Mouse (Mus musculus) spleen, adult 12 weeks (tissue): ENCODE measurements at regions not wholly inside any gene's neighbourhood (a gene's known extent, or its start where the extent isn't known, plus 50 kb on each side); places are given as distances from the start of the nearest gene placed in this dataset.

ENCODE experiments used
- DNase-seq: peaks from one replicate; pipeline ENCODE4 v3.0.0; 2022; ENCODE audit warnings: low spot score

DNA sequence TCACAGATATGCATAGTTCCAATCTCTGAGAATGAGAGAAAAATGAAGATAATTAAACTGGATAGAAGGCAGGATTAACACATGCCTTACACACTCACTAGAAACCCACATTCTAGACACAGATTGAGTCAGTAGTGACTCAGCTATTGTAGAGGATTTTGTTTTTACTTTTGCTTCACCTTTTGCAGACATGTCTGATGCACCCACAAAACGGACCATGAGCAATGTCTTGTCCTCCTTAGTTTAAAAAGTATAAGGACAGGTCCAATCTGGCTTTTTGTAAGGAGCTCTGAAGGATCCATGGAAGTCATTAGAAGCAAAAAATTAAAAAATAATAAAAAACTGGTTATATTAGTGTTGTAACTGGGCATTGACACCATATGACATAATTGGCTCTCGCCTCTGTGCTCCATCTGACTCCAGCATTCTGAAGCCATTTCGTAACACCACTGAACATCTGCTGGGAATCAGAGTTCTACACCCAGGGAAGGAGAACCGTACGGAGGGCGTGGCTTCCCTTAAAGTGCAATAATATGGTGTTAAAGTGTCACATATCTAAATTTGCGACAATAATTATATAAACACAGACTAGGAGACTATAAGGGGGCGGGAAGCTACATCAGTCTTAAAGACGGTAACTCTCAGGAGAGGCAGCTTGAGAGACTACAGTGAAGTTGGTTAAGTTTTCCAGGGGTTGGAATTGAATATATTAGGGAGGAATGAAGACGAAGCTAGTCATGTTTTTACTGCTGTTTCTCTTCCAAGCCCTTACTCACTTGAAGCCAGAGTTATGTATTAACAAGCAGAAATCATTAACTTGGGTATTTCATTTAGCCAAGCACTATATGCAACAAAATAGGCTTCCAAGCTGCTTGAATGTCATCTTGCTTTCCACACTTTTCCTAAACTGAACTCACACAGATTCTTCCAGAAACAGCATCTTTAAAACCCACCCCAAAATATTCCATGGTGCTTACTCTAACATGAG, 558.0 kb downstream of the Ebf1 start:
- no peak for DNase-seq

DNA sequence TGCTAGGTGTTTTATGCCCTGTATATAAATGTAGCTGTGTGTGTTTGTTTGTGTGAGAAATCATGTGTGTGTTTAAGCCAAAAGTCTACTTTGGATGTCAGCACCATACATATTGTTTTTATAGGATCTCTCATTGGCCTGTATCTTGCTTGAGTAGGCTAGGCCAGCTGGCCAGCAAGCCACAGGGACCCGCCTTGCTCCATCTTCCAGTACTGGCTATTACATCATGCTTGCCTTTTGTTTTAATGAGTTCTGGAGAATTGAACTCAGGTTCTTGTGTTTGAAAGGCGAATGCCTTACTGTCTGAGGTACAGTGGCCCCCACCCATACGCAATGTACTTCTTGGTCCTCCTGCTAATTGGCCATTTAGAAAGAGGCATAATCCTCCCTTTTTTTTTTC, 559.9 kb downstream of the Ebf1 start:
- no peak for DNase-seq

DNA sequence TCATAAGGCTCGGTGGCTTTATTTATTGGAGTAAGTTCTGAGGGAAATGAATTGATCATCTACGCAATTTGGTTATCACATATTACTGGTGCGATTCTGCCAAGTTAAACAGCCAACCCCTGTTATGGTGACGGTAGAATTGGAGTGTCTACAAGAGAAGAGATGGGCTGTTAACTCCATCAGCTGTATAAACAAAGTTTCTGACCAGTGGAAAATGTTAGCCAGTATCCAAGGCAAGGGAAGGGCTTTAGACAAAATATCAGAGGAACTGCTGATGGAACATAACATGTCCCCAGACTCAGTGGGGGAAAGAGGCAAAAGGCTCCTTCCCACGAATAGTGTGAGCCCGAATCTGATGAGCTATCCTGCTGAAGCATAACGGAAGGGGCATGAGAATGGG, 560.9 kb downstream of the Ebf1 start:
- DNase-seq = no peak

DNA sequence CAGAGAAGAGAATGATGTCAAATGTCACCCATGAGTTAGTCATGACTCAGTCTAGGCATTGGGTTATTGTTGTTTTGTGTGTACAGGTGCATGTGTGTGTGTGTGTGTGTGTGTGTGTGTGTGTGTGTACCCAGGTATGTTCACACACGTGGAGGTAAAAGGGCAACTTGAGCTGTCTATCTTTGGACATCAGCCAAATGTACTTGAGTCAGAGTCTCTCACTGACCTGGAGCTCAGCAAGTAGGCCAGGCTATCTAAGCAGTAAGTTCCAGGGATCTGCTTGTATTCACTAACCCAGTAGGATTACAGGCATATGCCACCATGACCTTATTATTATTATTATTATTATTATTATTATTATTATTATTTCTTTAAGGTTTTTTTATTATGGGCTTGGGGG, 561.9 kb downstream of the Ebf1 start:
- no peak for DNase-seq

DNA sequence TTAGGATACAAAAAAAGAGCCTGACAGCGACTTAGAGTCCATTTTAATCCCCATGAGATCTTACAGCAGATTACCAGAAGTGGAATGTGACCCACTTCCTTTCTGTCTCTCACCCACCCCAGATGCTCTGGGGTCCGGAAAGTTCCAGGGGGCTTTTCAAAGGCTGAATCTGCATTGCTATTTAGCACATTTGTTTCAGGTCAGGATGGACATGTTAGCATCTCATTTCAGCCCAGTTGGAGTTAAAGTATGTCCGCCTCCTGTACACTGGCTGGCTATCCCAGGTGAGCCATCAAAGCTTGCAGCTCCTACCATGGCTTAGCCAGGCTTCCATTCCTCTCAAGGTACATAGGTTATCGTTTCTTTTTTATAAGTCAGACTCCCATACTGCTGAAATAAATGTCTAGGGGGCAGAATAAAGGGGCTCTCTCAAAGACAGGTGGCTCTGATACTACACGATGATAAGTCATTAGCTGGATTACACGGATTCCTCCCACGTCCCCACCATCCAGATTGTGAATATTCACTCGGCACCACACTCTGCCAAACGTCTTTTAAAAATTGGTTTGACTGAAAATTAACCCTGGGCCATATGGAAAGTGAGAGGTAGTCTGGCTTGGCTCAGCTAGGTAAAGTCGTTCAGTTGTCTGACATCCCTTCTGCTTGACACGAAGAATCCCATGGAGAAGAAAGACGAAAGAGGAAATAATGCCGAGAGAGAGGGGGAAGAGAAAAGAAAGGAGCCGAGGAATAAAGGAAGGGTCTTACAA, 573.7 kb downstream of the Ebf1 start:
- DNase-seq = no peak

DNA sequence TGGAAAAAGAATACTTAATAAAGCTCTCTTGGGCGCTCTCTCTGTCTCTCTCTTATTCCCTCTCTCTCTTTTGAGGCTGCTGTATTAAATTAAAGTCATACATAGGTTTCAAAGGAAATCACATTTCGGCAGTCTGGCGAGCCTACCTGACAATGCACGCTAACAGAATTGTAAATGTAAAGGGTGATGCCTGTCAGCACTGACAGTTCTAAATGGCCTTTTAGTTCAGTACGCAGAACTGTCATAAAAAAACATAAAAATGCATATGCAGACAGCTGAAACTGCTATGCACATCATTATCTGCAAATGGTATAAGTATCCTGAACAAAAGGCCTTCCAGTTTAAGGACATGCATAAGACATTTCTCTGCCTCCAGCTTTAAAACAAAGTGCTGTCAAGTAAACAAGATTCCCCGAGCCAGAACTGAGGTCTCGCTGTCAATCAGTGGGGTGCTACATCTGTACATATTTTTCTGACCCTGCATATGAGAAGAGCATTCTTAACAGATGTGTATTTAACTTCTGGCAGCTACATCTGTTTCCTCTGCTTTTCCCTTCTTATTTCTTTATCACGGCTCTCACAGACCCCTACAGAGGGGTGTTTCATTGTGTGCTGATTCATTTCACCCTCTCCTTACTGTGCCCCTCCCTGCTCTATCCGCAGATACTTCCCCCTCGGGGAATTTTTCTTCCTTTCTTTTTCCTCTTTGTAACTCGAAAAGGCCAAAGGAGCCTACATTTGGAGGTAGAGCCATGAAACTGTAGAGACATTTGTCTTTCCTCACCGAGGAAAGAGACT, 574.5 kb downstream of the Ebf1 start:
- DNase-seq = no peak

DNA sequence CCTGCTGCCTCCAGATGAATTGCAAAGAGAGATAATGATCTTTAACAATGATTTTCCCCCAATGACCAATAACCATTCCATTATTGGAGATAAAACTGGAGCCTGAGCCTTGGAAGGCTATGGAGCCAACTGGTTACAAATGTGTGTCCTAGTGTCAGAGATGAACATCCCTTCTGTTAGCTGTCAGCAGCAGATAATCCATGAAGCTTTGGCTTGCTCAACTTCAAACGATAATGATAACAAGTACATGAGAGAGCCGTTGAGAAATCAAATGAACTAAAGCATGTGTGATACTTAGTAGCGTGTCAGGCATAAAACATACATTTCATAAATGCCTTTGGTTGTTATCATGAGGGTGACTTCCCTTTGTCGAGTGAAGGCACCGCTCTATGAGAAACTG, 576.2 kb downstream of the Ebf1 start:
- DNase-seq = no peak

DNA sequence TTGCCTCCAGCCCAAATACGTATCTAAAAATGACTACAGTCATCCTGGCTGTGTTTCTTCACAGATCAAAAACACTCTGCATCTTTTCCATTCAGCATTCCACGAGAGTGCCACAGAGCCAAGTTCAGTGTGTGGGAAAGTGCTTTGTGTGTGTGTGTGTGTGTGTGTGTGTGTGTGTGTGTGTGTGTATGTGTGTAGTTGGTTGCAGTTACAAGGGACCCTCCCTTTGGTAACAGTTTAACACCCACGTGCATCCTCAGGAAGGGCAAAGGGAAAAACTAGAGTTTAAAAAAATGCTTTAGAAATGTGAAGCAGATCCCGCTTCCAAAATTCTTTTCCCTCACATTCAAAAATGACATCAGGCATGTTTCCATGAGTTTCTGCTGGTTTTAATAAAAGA, 582.4 kb downstream of the Ebf1 start:
- DNase-seq = no peak

DNA sequence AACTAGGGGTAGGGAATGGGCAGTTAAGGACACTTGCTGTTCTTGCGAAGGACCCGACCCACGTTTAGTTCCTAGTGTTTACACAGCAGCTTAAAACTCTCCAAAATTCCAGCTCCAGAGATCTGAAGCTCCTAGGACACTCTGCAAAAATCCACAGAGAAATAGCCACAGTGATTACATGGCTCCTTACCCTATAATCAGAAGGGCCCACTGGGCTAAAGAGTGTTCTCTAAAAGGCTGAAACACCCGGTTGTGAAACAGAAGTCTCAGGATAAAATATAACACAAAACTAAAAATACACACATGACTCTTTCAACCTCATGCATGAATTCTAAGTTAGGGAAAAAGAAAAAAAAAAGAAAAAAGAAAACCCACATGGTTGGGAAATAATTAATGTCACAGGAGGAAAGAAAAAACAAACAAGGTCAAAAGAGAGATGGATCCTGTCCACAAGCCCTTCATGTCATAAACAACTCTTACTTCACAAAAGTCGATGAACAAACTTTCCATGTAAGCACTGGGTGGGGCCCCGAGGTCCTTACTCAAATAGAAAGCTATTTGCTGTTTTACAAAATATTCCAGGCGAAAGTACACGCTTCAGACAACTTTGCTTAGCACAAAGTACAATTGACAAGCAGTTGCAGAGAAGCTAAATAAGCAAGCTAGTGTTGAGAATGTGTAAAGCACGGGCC, 583.7 kb downstream of the Ebf1 start:
- no peak for DNase-seq

DNA sequence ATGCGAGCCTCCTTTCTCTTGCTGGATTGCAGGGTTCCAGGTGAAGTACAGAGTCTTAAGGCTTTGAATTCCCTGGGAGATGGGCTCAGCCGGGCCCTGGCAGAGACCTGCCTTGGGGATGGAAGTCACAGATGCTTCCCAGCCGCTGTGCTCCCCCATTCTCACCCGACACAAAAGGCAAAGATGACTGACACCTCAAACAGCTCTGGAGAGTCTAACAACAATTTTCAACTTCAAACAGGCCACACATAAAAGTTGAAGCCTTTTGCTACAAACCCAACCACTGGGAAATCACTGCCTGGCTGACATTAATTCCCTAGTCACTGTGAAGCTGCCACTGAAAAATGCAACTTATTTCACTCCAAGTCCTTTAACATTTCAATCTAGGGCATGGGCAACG, 586.3 kb downstream of the Ebf1 start:
- DNase-seq = no peak

DNA sequence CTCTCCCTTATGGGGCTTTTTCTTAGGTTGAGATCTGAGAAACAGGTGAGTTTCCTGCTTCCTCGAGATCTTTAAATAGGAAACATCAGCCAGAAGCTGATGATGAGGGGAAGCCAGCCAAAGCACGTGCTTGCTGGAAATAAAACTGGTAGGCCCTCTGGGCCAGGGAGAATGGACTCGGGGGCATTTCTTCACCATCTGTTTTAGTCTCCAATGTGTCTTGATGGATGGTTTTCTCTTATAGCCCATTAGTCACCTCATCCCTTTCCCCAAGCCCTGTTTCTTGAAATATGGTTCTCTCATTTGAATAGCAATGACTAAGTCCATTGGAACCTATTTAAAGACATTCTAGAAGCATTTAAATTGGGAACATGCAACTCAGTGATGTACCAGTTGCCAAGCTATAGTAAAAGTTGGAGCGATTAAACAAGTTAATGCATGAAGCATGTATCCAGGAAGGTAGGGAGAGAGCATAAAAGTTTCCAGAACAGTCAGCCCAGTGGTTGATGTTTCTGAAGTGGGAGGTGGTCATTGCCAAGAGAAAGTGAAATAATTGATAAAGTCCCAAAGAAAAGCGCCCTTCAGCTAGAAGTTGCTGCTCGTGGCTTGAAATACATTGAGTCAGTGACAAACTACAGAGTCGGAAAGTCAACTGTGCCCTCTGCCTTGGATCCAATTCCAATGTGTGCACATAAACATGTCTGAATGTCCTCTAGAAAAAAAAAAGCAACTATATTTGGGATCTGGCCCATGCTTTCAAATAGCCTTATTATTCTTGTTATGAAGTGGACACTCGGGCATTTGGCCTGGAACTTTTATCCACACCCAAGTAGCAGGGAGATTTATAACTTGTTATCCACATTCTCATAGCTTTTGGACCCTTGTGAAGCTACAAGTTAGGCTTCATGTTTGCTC, 589.8 kb downstream of the Ebf1 start:
- DNase-seq = no peak

DNA sequence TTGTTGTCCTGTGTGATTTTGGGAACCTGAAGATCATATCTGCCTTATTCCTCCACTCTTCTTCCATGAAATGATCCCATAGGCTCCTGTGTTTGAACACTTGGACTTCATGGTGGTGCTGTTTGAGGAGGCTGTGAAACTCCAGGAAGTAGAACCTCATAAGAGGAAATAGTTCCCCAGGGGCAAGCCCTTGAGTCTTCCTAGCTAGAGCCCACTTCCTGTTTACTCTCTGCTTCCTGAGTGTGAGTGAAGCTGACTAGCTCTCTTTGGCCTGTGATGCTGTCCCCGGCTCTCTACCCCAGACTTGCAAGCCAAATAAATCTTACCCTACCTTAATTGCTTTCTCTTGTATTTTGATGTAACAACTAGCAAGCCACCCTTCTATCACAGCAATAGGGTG, 597.0 kb downstream of the Ebf1 start:
- DNase-seq = no peak

DNA sequence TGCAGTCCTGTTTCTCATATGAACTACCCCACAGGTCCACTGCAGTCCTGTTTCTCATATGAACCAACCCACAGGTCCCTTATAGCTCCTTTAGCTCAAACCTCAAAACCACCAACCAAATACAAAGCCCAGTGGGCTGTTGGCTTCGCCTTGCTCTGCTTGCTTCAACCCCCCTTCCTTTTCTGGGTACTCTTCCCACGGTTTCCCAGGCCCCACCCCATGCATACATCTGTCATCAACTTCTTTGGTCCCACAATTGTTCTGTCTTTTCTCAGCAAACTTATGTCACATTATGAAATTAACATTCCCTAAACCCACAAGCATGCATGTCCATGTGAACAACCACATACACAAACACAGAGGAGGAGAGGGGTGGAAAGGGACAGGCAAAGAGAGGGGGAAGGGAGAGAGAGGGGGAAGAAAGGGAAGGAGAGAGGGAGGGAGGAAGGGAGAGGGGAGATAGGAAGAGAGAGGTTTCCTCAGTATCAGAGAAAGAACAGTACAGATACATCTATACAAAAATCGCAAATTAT, 599.9 kb downstream of the Ebf1 start:
- DNase-seq = no peak

DNA sequence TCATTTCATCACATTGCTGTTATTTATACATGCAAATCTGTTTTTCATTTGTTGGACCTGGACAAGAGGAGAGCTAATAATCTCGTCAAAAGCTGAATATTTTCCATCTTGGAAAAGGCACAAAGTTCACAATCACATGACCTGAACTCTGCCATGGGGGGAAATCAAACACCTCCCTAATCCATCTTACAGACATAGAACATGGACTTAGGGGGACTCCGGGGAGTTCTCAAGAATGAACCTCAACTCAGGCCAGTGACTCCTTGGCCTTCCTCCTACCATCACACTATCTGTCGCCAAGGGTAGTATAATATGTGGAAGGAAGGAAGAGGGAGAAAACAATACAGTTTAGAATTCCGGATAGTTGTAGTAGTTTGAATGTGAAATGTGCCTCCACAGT, 602.1 kb downstream of the Ebf1 start:
- DNase-seq = no peak

DNA sequence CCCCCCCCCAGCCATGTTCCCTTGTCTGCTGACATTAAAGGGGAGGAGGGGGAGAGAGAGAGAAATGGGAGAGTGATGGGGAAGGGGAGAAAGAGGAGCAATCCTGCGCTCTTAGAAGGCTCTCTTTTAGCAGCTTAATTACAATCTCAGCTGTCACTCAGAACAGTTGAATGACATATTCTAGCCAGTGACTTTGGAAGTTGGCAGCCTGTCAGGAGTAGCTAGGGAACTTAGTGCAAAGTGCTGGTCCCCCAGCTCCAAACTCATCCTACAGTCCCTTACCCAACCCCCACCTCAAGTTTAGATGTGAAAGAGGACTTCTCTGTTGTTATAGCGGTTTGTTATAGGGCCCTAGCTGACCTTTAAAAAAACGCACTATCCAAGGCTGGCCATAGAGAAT, 604.9 kb downstream of the Ebf1 start:
- no peak for DNase-seq

DNA sequence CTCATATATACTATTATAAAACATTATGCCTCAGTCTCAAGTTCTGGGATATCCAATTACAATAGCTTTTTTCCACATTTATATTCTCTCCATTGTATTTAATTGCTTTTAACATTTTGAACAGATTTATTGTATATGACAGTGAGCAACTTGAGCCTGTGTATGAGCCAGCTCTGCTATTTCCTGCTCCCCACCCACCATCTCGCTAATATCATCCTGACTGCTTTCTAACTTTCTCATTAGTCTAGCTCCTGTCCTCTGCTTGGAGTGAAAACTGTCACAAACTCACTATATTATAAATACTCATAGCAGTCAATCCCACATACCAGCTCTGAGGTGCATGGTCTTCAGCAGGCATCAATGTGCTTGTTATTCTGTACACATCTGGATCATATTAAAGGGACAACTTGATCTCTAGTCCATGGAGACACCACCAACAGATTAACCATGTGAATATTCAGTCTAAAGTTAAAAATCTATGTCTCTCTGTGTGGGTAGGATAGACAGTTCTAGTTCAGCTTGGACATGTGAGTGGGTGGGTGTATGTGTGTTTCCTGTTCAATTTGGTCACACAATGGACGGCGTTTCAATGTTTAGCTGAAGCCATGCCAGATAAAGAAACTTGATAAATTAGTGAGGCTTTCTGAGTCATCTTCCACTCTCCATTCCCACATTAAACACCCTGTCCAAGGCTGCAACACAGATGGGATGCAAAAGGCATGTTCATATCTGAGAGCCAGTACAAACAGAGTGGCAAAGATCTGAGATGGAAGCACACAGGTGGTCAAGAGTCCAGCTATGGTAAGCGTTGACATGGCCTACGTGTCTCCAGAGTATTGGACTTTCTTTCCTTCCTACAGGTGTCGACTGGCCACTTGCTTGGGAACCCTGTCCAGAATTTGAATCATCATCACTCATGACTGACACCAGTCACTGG, 616.1 kb upstream of the Clint1 start:
- DNase-seq = no peak

DNA sequence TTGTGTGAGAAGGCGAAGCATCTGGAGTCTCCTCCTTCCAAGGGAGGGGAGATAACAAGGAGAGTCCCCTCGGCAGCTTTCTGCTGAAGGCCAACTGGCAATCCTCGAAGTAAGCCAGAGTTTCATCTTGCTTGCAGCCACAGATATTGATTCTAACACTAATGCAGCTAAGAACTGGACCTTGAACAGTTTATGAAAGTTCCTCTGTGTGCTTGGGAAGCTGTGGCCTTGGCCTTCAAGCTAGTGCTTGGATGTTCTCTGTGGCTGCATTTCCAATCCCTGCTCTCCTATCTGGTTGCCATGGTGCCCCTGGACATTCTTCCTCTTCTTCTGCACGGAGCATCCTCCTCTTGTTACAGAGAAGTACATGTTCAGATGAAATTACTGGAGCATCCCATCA, 614.8 kb upstream of the Clint1 start:
- DNase-seq = no peak

DNA sequence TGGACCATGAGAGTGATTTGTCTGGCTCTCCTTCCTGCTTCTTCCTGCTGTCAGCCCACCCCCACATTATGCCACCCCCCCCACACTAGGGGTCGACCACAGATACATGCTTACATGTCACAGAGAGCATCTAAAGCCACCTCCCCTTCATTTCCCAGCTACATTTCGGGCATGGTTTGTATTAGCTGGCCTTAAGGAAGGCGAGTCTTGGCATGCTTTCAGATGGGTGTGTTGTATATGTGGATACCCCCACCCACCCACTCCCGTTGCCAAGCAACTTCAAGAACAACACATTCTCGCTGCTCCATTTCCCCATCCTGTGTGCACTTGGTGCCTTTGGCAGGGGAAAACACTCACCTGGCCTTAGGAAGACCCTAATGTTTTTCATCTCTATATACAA, 612.8 kb upstream of the Clint1 start:
- DNase-seq = no peak

DNA sequence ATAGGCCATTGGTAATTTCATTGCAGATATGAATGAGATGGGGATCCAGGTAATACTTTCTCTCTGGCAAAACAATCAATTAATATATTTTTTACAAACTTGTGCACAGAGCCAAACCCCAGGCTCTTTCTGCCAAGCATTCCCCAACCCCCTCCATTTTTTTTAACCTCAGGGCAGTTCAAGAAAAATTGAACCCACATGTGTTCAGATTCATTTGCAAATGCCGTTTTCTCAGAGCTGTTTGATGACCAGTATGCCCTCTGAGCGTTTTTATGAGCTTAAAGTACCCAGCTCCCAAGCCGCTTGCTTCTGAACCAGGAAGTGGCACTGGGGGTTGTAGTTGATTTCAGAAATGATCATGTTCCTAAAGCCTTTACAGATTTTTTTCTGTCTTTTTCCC, 611.4 kb upstream of the Clint1 start:
- no peak for DNase-seq
